Mouse (Mus musculus): ENCODE measurements around the gene Tmem206.

Tmem206 gene

DNA sequence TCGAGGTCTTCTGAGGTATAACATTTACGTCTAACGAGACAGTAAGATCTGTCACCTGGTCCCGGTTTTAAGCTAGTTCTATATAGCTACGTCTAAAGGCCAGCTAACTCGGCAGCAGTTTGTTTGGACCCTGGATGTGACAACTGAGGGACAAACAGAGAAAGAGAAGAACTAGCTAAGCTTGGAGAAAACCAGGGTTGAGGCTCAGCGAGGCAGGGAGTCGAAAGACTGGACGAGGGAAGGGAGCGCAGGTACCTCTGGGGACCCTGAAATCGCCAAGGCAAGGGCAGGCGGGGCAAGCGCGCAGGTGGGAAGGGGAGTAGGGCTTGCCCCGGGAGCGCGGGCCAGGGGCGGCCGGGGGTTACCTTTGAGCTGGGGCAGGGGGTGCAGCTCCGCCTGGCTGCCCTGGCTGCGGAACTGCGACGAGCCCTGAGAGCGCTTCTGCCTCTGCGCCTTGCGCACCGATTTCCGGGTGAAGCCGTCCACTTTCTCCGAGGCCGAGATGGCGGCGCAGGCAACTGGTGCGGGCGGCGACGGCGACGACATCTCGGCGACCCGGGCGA, 70.2 kb downstream of the Tmem206 start:
- in situ Hi-C loops (cut with MboI, MseI), result no loop called here

DNA sequence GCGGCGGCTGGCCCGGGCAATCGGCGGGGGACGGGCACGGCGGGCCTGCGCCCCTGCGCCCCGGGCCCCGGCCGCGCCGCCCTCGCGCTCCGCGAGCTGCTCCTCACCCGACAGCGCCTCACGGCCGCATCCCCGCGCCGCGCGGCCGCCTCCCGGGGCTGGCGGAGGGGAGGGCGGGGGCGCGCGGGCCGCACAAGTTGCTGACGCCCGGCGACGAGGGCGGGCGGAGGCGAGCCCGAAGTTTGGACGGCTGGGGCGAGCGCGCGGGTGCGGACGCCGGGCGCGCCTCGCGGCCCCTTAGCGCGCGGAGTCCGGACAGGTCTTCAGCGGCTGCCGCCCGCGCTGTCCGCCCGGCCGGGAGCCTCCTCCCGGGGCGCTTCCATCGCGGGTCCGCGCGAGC, 70.7 kb downstream of the Tmem206 start:
- in situ Hi-C loops (cut with MboI, MseI), result no loop called here

DNA sequence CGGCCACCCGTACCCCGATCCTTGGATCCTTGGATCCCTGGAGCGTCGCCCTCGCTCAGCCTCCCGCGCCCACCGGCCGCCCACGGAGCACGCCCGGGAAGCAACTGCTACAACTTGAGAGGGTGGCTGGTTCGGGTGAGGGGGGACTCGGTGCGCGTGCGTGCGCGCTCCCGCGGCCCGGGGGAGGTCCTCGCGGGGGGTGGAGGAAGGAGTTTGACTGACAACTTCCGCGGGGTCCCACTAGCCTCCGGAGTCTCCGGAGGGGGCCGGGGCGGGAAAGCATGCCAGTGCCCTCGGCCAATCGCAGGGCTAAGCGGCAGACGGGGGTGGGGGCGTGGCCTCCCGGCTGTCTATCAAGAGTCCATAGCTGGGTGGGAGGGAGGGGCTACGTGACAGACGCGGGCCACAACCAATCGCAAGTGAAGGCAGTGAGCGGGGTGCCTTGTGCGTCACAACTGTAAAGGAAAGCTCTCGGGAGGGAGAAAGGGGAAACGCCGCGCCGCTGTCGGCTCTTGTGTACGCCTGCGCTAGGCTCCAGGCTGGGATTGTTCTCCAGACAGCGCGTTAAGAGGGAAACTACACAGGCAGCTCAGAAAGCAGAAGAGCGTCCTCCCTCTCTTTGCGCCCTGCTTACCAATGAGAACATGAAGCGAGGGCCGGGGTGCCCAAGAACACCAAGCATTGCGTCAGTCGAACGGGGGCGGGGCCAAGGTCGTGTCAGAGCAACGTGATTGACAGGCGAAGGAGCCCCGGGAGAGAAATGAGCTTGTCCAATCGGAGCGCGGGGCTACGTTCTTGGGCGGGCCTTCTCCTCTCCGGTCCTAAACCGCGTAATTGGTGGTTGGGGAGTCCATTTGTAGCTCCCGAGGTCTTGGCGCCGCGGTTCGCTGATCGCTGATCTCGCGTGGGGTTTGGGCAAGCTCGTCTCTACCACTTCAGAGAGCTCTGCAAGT, 71.5 kb downstream of the Tmem206 start:
- in situ Hi-C loops (cut with MboI, MseI), result no loop called here
